Mouse (Mus musculus) megakaryocyte, embryonic 14.5 days (primary cell): ENCODE data around the gene Cdca4. TPM values are rescaled to one million over a fixed set of nuclear protein-coding genes. Genes with fewer than 3 reads are reported as not detected.
A peak's percentile ranks its signal among the peaks of the same experiment; 100 is the strongest.

Experiments used
- H3K27me3 ChIP-seq: replicated peaks from 2 replicates; pipeline ENCODE3; 2012; ENCODE audit warnings: inconsistent platforms
- H3K36me3 ChIP-seq: replicated peaks from 2 replicates; pipeline ENCODE3; 2012; ENCODE audit warnings: low read length, inconsistent platforms, mixed read lengths
- H3K4me1 ChIP-seq: 2 replicates; pipeline ENCODE4 v1.6.1; 2012; ENCODE audit warnings: inconsistent platforms
- H3K4me3 ChIP-seq: replicated peaks from 2 replicates; pipeline ENCODE3; 2012; ENCODE audit warnings: moderate library complexity, mild to moderate bottlenecking, inconsistent platforms
- H3K9me3 ChIP-seq: 2 replicates; pipeline ENCODE4 v1.6.1; 2012; ENCODE audit warnings: inconsistent platforms
- FLI1 ChIP-seq: IDR thresholded peaks from 2 replicates; pipeline ENCODE4 v1.6.1; 2012; ENCODE audit warnings: low read length, inconsistent platforms, mixed read lengths
- GATA1 ChIP-seq: IDR thresholded peaks from 3 replicates; pipeline ENCODE4 v1.6.1; 2012; ENCODE audit warnings: mixed read lengths, low read length, inconsistent platforms, borderline replicate concordance
- polyA plus RNA-seq: library from polyadenylated mRNA; stranded (reverse); fragments of >175 nt; gene quantifications from 2 replicates; pipeline ENCODE4 v1.2.3, GENCODE M21; 2012; ENCODE audit warnings: low replicate concordance; ENCODE audit not compliant: insufficient read depth

Cdca4 gene
- polyA plus RNA-seq, 1 experiment, result 11.7 TPM

DNA sequence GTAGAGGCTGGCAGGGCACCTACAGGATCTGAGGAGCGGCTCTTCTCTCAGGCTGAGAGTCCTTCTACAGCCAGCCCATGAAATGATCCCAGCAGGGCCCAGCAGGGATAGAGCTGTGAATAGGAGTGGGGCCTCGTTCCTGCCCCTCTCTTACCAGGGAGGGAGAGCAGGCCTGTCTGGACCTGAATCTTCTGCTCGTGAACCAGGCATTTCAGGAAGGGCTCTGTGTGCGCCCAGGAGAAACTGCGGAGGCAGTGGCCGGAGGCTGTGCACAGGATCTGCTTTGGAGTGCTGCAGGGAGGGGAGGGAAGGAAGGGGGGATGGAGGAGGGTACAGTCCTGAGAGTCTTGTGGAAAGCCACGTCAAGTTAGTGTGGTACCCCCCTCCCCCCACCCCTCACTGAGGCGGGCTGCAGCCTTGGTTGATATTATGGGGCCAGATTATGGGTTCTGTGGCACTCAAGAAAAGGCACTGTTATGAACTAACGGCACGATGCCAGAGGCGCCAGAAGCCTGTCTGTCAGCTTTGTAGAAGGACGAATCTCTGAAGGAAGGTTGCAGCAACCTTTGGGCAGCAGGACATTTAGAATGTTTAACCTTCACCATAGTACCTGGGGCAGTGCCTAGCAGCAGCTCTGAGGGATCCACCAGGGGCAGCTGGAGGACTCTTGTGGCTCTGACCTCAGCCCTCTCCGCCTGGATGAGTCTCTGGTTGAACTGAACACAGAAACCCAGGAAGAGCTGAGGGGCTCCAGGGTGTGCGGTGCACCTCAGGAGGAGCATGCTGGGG is 14.3 kb downstream of the Cdca4 start:
- Histone ChIP-seq H3K36me3 (peaks cover 95% of the 10 kb centered on the region), H3K4me3 (no peak overlapping the region), H3K9me3 (no peaks in the 10 kb centered on the region), H3K27me3 (no peaks in the 10 kb centered on the region), H3K4me1 (peaks cover 27% of the 10 kb centered on the region)
- TF ChIP-seq GATA1 (no peak), FLI1 (no peak)

DNA sequence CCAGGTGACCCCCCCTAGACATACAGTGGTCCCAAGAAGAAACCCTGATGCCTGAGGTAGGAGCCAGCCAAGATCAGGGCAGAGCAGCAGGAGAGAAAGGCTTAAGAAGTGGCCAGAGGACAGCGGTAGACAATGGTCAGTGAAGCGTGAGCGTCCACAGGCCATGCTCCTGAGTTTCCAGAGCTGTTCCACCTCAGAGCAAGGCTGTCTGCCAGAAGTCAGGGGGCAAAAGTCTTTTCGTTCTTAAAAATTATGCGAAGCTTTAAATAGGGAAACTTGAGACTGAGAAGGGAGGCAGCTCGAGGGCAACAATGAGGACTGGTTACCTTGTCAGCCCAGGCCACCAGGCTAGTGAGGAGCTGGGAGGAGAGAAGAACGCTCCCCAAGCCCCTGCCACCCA is 15.9 kb downstream of the Cdca4 start:
- no peak for TF ChIP-seq FLI1
- no peak for TF ChIP-seq GATA1
- Histone ChIP-seq H3K27me3 (no peaks in the 10 kb centered on the region), H3K9me3 (no peaks in the 10 kb centered on the region), H3K36me3 (peaks cover 79% of the 10 kb centered on the region), H3K4me1 (peaks cover 40% of the 10 kb centered on the region), H3K4me3 (no peak overlapping the region)

DNA sequence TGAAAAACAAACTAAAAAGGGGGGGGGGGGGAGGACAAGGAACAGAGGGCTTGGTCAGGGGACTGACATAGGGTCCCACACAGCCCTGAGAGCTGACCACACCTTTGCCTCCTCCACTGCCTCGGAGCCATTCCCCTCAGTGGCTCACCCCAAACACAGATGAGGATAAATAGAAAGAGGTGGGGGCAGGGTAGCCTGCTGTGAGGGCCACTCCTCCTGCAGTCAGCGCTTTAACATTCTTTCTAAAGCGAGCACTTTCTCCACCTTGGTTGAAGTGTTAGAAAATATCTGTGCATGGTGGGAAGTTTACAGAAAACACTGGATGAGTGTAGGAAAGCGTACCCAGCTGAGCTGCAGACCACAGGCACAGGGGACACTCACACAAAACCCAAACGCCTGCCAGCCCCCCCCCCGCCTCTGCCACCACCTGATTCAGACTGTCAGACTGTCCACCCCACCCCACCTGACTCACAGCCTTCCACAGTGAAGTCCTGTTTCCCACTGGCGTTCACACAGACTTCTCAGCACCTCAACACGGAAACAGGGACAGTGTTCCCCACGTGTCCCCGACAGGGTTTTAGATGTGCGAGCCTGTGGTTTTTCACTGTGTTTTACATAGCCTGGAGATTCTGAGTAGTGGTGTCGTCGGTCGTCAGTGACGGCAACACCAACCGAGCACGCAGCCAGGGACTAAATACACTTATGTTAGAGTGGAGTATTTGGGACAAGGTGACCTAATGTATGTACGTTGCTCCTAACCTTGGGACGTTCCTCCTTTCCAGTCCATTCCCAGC is 18.9 kb downstream of the Cdca4 start:
- Histone ChIP-seq H3K27me3 (peaks cover 7% of the 10 kb centered on the region), H3K9me3 (no peaks in the 10 kb centered on the region), H3K36me3 (peaks cover 49% of the 10 kb centered on the region), H3K4me1 (peaks cover 61% of the 10 kb centered on the region), H3K4me3 (peak overlapping the region; percentile 97)
- no peak for TF ChIP-seq GATA1
- no peak for TF ChIP-seq FLI1

DNA sequence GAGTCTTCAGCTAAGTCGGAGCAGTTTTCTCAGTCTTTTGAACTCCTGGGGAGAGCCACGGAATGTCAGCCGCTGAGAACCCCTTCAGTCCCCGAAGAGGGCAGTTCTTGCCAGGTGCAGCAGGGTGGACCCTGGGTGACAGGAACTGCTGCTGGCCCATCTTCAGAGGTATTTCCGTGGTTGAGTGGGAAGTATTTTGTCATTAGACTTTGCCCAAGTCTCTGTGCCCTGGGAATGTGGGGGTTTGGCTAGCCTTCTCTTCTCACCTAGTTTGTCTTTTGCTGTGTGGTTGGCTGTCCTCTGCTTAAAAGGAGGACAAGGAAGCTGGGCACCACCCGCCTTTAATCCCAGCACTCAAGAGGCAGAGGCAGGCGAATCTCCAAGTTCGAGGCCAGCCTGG is 19.6 kb downstream of the Cdca4 start:
- H3K27me3 ChIP-seq, result peaks cover 14% of the 10 kb centered on the region
- H3K36me3 ChIP-seq, result peaks cover 42% of the 10 kb centered on the region
- TF ChIP-seq FLI1, result no peak
- no peak for TF ChIP-seq GATA1
- peak overlapping the region; percentile 97 for H3K4me3 ChIP-seq
- no peaks in the 10 kb centered on the region for H3K9me3 ChIP-seq
- H3K4me1 ChIP-seq, result peaks cover 67% of the 10 kb centered on the region

DNA sequence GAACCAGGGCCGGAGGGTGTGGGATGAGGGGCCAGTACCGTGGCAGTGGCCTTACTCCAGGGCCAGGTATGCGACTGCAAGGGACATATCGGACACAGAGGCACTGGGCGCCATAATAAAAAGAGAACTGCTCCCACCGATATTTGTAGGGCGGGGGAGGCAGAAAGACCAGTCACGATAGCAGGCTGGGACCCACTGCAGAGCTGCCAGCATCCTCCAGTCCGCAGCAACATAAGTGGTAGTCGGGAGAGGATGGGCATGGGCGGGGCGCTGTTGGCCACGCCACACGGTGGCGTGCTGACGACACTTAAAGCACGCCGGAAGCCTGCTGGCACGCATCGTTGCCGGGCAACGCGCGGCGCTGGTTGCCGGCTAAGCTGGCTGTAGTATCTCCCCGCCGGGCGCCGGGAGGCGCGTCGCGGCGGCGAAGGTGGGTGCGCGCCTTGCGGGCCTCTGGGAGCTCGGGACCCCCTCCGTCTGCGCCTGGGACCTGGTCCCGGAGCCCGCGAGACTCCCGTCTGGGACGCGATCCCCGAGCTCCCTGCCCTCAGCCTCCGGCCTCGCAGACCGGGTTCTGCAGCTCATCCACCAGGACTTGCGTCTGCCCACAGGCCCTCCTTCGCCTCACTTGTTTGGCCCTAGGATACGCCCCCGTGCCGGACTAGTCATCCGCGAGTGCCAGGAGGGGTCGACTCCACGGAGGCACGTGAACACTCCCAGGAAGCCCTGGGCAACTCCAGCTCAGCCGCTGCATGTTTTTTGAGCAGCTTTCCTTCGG is 20.4 kb downstream of the Cdca4 start, which contains the start of gene Clba1:
TSS of gene Clba1 (plus strand) at position 351 of the 778 bp plus-strand sequence.
- H3K36me3 ChIP-seq, result peaks cover 34% of the 10 kb centered on the region
- no peaks in the 10 kb centered on the region for H3K9me3 ChIP-seq
- peak within 1 kb of the TSS; percentile 97 for H3K4me3 ChIP-seq
- peaks cover 76% of the 10 kb centered on the region for H3K4me1 ChIP-seq
- peaks cover 22% of the 10 kb centered on the region for H3K27me3 ChIP-seq
- TF ChIP-seq FLI1 (no peak), GATA1 (no peak)

DNA sequence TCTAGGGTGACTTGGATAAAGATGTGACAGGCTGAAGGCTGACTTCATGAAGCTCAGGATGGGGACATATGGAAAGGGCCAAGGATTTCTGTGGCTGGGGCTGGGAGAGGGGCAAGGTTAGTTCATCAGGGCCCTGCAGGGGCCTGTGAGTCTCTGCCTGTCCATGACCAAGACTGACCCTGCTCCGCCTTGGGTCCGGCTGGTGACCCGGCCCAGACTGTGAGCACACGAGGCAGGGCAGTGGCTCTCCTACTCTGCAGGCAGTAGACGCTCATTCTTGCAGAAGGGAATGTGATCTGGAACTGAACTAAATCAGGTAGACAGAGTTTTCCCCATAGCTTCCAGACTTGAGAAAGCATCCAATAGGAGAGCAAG is 21.0 kb downstream of the Cdca4 start:
- Histone ChIP-seq H3K27me3 (peaks cover 28% of the 10 kb centered on the region), H3K9me3 (no peaks in the 10 kb centered on the region), H3K4me1 (peaks cover 80% of the 10 kb centered on the region), H3K4me3 (peak overlapping the region; percentile 97), H3K36me3 (peaks cover 28% of the 10 kb centered on the region)
- TF ChIP-seq FLI1 (no peak), GATA1 (no peak)

DNA sequence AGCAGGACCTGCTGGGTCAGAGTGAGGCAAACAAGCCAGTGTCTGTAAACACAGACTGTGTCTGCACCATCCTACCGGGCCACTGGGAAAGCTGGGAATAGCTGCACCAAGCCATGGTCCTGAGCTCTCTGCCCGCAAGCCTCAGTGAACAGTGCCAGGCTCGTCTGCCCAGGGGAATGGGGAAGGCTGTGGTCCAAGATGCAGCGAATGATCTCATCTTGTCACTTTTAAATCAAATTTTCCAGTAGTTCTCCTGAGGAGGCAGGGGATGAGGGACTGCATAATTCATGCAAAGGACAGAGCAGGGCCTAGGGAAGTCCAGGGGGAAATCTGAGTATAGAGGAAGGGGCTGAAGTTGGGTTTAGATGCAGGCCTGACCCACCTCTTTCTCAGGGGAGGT is 21.4 kb downstream of the Cdca4 start:
- H3K4me3 ChIP-seq, result no peak overlapping the region
- peaks cover 32% of the 10 kb centered on the region for H3K27me3 ChIP-seq
- peaks cover 83% of the 10 kb centered on the region for H3K4me1 ChIP-seq
- peaks cover 24% of the 10 kb centered on the region for H3K36me3 ChIP-seq
- no peak for TF ChIP-seq FLI1
- TF ChIP-seq GATA1, result no peak
- no peaks in the 10 kb centered on the region for H3K9me3 ChIP-seq

DNA sequence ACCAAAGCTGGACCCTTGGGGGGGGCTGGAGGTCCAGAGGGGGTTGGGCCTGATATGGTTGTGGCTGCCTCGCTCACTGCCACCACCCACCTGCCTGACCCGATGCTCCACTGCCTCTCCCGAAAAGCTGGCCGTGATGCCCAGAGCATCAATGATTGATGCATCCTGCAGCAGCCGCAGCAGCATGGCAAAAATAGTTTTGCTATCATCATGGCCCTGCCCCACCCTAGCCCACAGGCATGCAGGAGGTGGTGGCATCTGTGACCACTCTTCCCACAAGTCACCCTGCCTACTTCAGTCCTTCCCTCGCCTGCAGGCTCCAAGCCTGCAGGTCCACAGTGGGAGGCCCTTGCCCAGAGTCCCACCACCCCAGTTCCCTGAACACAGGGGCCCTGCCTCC is 23.2 kb downstream of the Cdca4 start:
- TF ChIP-seq GATA1 (no peak), FLI1 (no peak)
- Histone ChIP-seq H3K27me3 (peaks cover 48% of the 10 kb centered on the region), H3K36me3 (peaks cover 6% of the 10 kb centered on the region), H3K4me3 (peak overlapping the region; percentile 69), H3K4me1 (peaks cover 96% of the 10 kb centered on the region), H3K9me3 (no peaks in the 10 kb centered on the region)

DNA sequence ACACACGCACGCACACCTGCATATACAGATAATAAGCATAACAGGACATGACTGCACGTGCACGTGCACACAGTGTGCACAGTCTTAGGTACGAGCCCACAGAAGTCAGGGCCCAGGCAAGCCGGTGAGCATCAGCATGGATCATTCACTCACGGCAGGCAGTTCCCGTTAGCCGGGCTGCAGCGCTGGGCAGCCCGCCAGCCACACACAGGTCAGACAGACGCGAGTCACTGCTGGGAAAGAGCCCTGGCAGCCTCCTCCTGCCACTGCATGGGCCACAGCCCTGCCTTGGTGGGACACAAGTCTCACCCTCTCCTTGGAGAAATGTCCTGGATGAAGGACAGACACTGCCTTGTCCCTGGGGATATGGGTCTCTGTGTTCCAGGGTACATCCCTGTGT is 25.2 kb downstream of the Cdca4 start:
- peaks cover 68% of the 10 kb centered on the region for H3K27me3 ChIP-seq
- peaks cover 90% of the 10 kb centered on the region for H3K4me1 ChIP-seq
- H3K9me3 ChIP-seq, result no peaks in the 10 kb centered on the region
- no peak overlapping the region for H3K4me3 ChIP-seq
- TF ChIP-seq GATA1 (no peak), FLI1 (no peak)
- no peaks in the 10 kb centered on the region for H3K36me3 ChIP-seq
